Mouse (Mus musculus) ovary, adult 10 weeks (tissue): ENCODE measurements around the gene Gramd1b. TPM values are rescaled to one million over a fixed set of nuclear protein-coding genes. Genes with fewer than 3 reads are reported as not detected.

Source experiments
- polyA plus RNA-seq: library from polyadenylated mRNA; stranded (reverse); fragments of 350-450 nt; fragmentation: Illumina TruSeq; extraction: RNeasy Lipid Tissue Mini Kit (QIAGEN cat#74804); gene quantifications from one replicate; pipeline ENCODE4 v1.2.3, GENCODE M21; 2014

Gene Gramd1b
- polyA plus RNA-seq = 122 TPM

DNA sequence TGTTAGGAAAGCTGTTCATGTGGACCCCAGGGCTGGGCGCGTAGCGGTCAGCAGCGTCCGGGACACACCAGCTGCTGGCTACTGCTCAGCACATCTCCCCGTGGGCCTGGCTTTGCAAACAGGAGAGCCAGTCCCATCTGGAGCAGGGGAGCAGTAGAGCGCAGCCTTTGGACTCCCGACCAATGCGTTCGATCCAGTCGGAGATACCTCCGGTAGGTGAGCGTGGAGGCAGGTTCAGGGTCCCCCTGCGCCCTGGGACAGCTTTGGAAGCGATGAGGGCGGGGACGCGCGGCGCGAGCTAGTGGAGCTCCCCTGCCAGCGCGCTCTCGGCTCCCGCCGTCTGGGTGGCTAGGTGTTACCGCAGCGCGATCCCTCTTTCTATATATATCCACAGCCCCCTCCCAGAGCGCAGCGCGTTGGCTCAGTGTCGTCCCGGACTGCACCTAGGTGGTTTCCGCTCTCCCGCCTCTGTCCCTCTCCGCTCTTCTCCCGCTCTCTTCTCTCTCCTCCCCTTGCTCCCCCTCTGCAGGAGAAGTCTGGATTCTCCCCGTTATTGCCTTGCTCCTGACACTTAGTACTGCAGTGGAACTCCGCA lies at the start of gene Gramd1b:
Gene Gramd1b, minus strand, starts transcription at position 357 of the 595 bp plus-strand sequence.

DNA sequence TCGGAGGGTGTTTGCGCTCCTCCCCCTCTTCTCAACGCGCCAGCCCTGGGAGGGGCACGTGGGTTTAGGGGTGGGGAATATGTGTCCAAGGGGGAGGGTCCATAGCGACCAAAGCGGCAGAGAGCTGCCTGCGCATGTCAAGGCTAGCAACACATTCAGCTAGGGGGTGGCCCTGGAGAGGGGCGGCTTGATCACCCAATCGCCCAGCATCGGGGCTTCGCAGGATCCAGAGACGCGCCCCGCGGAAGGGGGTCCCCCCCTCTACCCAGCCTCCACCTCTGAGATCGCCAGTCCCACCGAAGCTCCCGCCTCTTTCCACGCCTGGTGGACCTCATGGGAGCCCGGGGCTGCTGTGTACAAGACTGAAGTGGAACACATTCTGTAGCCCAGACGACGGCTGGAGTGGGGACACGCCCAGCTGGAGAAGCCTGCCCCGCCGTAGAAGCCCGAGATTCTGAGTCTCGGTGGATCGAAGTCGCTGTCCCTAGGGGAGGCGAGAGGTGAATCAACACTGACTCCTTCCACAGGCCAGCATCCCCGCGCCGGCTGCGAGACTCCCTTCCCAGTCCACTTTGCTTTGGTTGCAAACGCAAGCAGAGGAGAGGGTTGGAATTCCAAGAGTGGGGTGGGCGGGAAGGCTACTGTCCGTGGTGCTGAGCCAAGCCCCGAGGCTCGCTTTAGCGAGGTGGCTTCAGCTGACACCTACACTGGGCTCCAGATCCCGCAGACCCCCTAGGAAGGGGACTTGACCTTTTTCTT lies 261.9 kb downstream of the Gramd1b start, which contains the start of gene Scn3b:
Gene Scn3b, plus strand, starts transcription at position 115 of the 759 bp plus-strand sequence.

Other genes with a start within 250 kb of the Gramd1b start
- gene Gm21915, start 139.2 kb upstream of the Gramd1b start, polyA plus RNA-seq = not detected
- 27.8 TPM for gene Clmp, start 154.6 kb upstream of the Gramd1b start, polyA plus RNA-seq